Mouse (Mus musculus) monocyte, adult 5-6 weeks (primary cell): ENCODE results near the gene Fam184a. TPM values are rescaled to one million over a fixed set of nuclear protein-coding genes. Genes with fewer than 3 reads are reported as not detected.
"Not testable (repeated sequence)": the region's sequence is repeated elsewhere in the genome, so short reads cannot be mapped to it uniquely, and the experiment has no call there.

Experiments
- ATAC-seq: fragments of 153-309, 156-312 bp; replicated peaks from 2 replicates; pipeline ENCODE4 v1.8.0; 2017; ENCODE audit warnings: mild to moderate bottlenecking; ENCODE audit not compliant: low TSS enrichment, insufficient number of reproducible peaks, severe bottlenecking, poor library complexity, low FRiP score
- total RNA-seq: library from RNA; stranded (forward); fragments of 200-1000, 200-491, 200-594 nt; gene quantifications from 3 replicates; pipeline ENCODE4 v1.2.3, GENCODE M21; 2017

Fam184a gene
- total RNA-seq, 1 experiment from 2014 or later: 7.1 TPM

DNA sequence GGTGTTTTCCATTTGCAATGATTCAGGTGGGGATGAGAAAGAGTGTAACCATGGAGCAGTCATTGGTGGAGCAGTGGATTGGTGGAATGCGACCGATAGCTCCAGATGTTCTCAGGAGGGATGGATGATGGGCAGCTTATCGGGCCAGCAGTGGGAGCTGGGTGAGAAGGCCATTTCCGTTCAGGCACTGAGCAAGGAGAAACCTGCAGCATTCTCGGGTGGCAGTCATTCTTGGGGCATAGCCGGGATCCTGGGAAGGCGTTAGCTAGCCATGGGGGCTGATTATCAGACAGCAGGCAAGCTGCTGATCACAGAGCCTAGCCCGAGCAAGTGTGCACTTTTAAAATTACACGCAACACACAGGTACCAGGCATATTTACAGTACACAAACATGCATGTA is 46.4 kb downstream of the Fam184a start:
- no peak for ATAC-seq

- ATAC-seq: no peak
Measured at GRCm38 (mm10) chr10:53698531-53698930, 52.4 kb downstream of the Fam184a start.

DNA sequence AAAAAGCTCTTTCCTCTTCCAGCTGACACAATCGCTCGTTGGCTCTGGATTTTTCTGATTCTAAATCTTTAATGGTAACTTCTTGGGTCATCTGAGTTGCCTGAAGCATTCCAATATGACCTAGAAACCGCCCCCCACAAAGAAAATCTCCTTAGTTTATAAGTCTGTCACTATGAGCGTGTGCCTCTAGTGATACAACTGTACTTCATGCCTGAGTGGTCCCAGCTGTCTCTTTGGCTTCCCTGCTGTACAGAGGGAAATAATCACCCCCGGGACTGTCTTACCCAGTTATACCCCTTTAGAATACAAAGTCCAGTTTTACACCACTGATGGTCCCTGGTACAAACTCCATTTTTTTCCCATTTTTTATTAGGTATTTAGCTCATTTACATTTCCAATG is 56.2 kb downstream of the Fam184a start:
- ATAC-seq: no peak

GRCm38 (mm10) chr10:53691263-53691662 is 59.7 kb downstream of the Fam184a start:
- ATAC-seq: no peak

GRCm38 (mm10) chr10:53688952-53689584 is 61.9 kb downstream of the Fam184a start:
- no peak for ATAC-seq

GRCm38 (mm10) chr10:53688533-53688932 is 62.4 kb downstream of the Fam184a start:
- ATAC-seq: no peak

GRCm38 (mm10) chr10:53687888-53688287 is 63.0 kb downstream of the Fam184a start:
- ATAC-seq: no peak

DNA sequence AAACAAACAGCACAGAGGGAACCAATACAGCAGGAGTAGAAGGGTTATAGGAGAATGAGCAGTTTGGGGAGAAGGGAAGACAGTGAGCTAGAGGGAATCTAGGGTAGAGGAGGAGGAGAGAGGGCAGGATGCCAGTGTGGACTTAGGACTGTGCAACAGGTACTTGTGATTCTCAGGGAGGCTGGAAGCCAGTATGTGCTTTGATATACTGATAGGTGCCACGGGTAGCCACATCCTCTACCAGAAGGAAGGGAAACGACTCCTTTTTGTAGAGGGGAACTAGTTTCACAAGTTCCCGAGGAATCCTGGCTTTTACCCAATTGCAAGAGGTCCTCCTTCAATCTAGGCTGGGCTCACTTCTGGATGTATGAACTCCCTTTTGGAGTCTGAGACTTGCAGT is 65.1 kb downstream of the Fam184a start:
- no peak for ATAC-seq

- ATAC-seq: no peak
Measured at GRCm38 (mm10) chr10:53683226-53683625, 67.7 kb downstream of the Fam184a start.

DNA sequence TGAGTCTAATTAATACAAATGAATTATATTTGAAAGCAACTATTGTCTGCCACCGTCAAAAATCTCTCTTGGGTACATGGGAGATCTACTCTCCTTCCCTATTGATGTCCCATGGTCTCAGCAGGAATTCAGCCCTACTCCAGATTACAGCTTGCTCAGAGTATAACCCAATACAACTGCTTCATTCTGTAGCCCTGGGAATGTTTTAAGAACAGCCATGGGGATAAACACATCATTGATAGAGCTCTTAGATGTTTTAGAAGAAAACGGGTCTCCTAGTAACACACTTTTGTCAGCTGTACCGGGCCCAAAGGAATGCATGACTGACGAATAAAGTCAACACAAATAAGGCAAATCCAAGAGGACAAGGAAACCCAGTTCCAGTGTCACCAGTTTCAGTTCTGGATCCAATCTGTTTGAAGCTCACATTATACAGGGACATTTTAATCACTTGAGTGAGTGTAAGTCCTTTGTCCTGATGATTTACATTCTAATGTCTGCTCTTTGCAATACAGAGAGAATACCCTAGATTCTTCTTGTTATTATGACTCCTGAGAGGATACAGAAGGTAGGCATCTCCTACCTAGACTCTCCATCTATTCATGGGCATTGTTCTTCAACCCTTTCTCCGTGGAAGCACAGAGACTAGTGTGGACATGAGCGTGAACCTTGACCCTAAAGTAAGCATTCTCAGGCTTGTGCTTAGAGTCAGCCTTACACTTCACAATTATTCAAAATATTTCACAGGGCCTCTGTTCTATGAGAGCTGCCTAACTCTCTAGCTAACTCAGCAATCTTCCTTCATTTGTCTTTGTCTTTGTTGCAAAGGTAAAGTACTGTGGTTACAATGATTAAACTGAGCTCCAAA is 71.0 kb downstream of the Fam184a start:
- no peak for ATAC-seq

GRCm38 (mm10) chr10:53661788-53662187 is 89.1 kb downstream of the Fam184a start:
- ATAC-seq: no peak

DNA sequence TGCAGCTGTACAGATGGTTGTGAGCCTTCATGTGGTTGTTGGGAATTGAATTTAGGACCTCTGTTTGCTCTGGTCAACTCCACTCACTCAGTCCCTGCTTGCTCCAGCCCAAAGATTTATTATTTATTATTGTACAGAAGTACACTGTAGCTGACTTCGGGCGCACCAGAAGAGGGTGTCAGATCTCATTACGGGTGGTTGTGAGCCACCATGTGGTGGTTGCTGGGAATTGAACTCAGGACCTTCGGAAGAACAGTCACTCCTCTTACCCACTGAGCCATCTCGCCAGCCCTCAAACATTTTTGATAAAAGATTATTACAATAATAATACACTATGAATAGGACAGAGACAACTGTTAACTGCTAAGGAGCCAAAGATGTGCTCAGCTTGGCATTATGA is 96.7 kb downstream of the Fam184a start:
- ATAC-seq: not testable (repeated sequence)

DNA sequence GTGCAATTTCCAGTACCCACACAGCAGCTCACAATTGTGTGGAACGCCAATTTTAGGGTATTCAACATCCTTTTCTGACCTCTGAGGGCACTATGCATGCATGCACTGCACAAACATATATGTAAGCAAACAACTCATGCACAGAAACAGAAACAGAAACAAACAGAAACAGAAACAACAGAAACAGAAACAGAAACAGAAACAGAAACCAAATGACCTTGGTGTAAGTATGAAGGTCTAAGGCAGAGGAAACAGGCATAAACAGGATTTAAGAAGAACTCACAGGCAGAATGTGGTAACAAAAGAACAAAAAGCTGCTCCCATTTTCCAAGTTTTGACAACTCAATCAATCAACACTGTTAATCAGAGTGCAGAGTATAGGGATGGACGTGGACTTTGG is 100.2 kb downstream of the Fam184a start:
- ATAC-seq: no peak

DNA sequence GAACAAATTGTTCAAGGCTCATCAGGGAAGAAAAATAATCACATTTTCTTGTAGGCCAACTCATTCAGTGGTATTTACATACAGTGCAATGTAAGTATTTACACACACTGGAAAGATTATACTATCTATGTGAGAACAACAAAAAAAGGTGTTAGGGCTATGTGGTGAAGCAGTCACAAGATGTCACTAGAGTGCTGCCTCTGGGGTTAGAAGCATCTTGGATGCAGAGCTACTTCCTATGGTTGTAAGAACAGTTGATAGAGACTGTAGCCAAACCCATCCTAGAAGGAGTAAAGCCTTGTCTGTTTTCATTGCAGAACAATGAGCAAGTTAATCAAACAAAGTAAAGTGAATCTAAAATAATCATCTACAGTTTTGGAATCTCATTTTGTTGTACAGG is 109.4 kb downstream of the Fam184a start:
- ATAC-seq: no peak

GRCm38 (mm10) chr10:53635246-53635971 is 115.5 kb downstream of the Fam184a start:
- ATAC-seq: no peak

DNA sequence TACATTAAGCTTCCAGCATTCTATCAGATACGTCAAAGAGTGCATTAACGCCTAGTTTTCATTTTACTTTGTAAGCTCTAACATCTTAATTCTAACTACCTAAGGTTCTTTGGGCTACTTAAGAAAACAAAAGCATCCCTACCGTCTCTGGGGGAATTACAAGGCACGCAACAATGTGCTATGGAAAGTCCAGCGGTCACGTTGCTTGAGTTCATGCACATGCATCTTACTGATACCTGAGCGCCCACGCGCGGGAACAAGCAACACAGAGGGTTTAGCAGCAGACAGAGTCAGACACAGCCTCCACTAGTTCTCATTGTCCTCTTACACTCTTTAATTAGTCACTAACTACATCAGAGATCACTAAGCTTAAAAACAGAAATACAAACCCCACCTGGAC is 116.8 kb downstream of the Fam184a start:
- no peak for ATAC-seq

DNA sequence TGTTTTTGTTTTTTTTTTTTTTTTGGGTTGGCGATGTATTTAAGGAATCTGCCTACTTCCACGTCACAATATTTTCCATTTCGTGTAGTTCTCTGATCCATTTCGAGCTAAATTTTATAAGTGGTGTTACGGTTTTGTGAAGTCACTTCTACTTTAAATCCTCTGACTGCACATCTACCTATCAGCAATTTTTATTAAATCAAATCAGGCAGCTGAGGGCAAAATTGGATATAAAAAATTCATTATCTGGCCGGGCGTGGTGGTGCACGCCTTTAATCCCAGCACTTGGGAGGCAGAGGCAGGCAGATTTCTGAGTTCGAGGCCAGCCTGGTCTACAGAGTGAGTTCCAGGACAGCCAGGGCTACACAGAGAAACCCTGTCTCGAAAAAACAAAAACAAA is 120.6 kb downstream of the Fam184a start, which contains the start of gene Mcm9:
Mcm9 (minus strand) TSS at position 101 of the 400 bp plus-strand sequence.
- ATAC-seq: not testable (repeated sequence)

GRCm38 (mm10) chr10:53629918-53630250 is 121.0 kb downstream of the Fam184a start:
- ATAC-seq: peak; percentile 91

GRCm38 (mm10) chr10:53629247-53629917 is 121.5 kb downstream of the Fam184a start:
- ATAC-seq: peak; percentile 70
